Mouse (Mus musculus) stomach, embryonic 15.5 days (tissue): ENCODE results near the gene Ltb. TPM values are rescaled to one million over a fixed set of nuclear protein-coding genes. Genes with fewer than 3 reads are reported as not detected.

Experiments
- ATAC-seq: fragments of 200-750 bp; cut with Nextera tagmentation; 2 replicates; pipeline ENCODE4 v1.8.0; 2017; ENCODE audit warnings: low read depth, moderate number of reproducible peaks, moderate TSS enrichment; ENCODE audit not compliant: insufficient read depth, low FRiP score
- H3K27ac ChIP-seq: fragments of 300-500 bp; sonication (generic); 2 replicates; pipeline ENCODE4 v1.5.1; 2015; ENCODE audit warnings: mild to moderate bottlenecking, inconsistent platforms
- H3K27me3 ChIP-seq: fragments of 300-500 bp; sonication (generic); replicated peaks from 2 replicates; pipeline ENCODE4 v1.6.1; 2015; ENCODE audit warnings: inconsistent platforms
- H3K36me3 ChIP-seq: fragments of 300-500 bp; sonication (generic); 2 replicates; pipeline ENCODE4 v1.6.1; 2015; ENCODE audit warnings: inconsistent platforms
- H3K4me1 ChIP-seq: fragments of 300-500 bp; sonication (generic); 2 replicates; pipeline ENCODE4 v1.6.1; 2015; ENCODE audit warnings: inconsistent platforms
- H3K4me2 ChIP-seq: fragments of 300-500 bp; sonication (generic); 2 replicates; pipeline ENCODE4 v1.6.1; 2015; ENCODE audit warnings: mild to moderate bottlenecking, inconsistent platforms
- H3K4me3 ChIP-seq: fragments of 300-500 bp; sonication (generic); replicated peaks from 2 replicates; pipeline ENCODE4 v1.5.1; 2015; ENCODE audit warnings: inconsistent platforms
- H3K9ac ChIP-seq: fragments of 300-500 bp; sonication (generic); 2 replicates; pipeline ENCODE4 v1.6.1; 2015; ENCODE audit warnings: inconsistent platforms
- H3K9me3 ChIP-seq: fragments of 300-500 bp; sonication (generic); 2 replicates; pipeline ENCODE4 v1.6.1; 2016; ENCODE audit warnings: inconsistent platforms
- WGBS: fragments of 180-500 bp; shearing (Covaris S2); methylation state at CpG from one replicate; pipeline ENCODE4 v1.1.7; 2015; 5-methylcytosine and 5-hydroxymethylcytosine counted together
- polyA plus RNA-seq: library from polyadenylated mRNA; unstranded; fragments of >200 nt; fragmentation: Nextera tagmentation; extraction: Ambion mirVana; gene quantifications from 2 replicates; pipeline ENCODE4 v1.2.1, GENCODE M21; 2015

Ltb gene
- polyA plus RNA-seq, 1 experiment from 2014 or later: 5.5 TPM

- H3K9me3 ChIP-seq: no peaks in the 10 kb centered on the region
- 0 out of 2 replicates have a peak, but pooled peaks have one; percentile 20 for ATAC-seq
- H3K9ac ChIP-seq: peak overlapping the region; percentile 12; the same call in 1 of the 2 replicates
- H3K27me3 ChIP-seq: no peaks in the 10 kb centered on the region
- peaks cover 9% of the 10 kb centered on the region for H3K4me1 ChIP-seq
- H3K4me2 ChIP-seq: peak overlapping the region; percentile 58
- peak overlapping the region; percentile 73 for H3K27ac ChIP-seq
- H3K4me3 ChIP-seq: peak overlapping the region; percentile 48
- WGBS: 5% methylated on average over 18 of the region's 18 CpGs
- H3K36me3 ChIP-seq: no peaks in the 10 kb centered on the region
Observed at GRCm38 (mm10) chr17:35185639-35186611, 8.3 kb upstream of the Ltb start.

GRCm38 (mm10) chr17:35186681-35187080, 7.6 kb upstream of the Ltb start:
- WGBS: 0% methylated on average over 4 of the region's 4 CpGs
- no peak overlapping the region for H3K9ac ChIP-seq
- no peaks in the 10 kb centered on the region for H3K36me3 ChIP-seq
- no peaks in the 10 kb centered on the region for H3K9me3 ChIP-seq
- H3K4me3 ChIP-seq: peak overlapping the region; percentile 48
- H3K27me3 ChIP-seq: no peaks in the 10 kb centered on the region
- H3K27ac ChIP-seq: peak overlapping the region; percentile 73
- peaks cover 9% of the 10 kb centered on the region for H3K4me1 ChIP-seq
- peak overlapping the region; percentile 58 for H3K4me2 ChIP-seq
- peak; percentile 20; the same call in 1 of the 2 replicates for ATAC-seq

GRCm38 (mm10) chr17:35187345-35187744, 6.9 kb upstream of the Ltb start:
- 61% methylated on average over 4 of the region's 4 CpGs for WGBS
- Histone ChIP-seq H3K4me1 (peaks cover 9% of the 10 kb centered on the region), H3K4me3 (no peak overlapping the region), H3K9me3 (no peaks in the 10 kb centered on the region), H3K27ac (no peak overlapping the region), H3K27me3 (no peaks in the 10 kb centered on the region), H3K36me3 (no peaks in the 10 kb centered on the region), H3K4me2 (no peak overlapping the region; the same call in 1 of the 2 replicates), H3K9ac (no peak overlapping the region)
- no peak for ATAC-seq

- H3K9me3 ChIP-seq: no peaks in the 10 kb centered on the region
- ATAC-seq: no peak
- H3K27ac ChIP-seq: peak within 1 kb of the TSS; percentile 31; the same call in 1 of the 2 replicates
- H3K36me3 ChIP-seq: no peaks in the 10 kb centered on the region
- WGBS: 58% methylated on average over 7 of the region's 7 CpGs
- no peak within 1 kb of the TSS for H3K4me3 ChIP-seq
- no peak within 1 kb of the TSS for H3K9ac ChIP-seq
- no peak within 1 kb of the TSS; the same call in 1 of the 2 replicates for H3K4me2 ChIP-seq
- H3K4me1 ChIP-seq: peaks cover 9% of the 10 kb centered on the region
- no peaks in the 10 kb centered on the region for H3K27me3 ChIP-seq
Observed at GRCm38 (mm10) chr17:35187959-35188610, 6.2 kb upstream of the Ltb start, which contains the start of gene Lst1. Gene Lst1 (minus strand): TSS chr17:35188439.

DNA sequence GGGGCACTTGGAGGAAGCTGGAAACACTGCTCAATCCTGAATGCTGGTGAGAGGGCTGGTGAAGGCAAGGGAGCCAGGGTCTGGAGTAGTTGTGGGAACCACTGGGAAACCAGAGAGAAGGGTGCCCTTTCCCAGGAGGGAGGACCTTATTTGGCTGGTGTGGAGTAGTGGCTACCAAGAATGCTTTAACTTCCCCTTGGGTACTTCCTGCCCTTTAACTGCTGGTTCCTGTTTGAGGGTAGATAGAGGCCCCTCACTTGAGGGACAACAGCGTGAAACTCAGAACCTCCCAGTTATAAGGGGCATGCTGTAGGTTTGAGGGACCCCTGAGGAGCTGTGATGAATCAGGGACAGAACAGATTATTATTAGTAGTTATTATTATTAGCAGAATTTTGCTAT, 5.1 kb upstream of the Ltb start:
- peaks cover 9% of the 10 kb centered on the region for H3K4me1 ChIP-seq
- H3K27ac ChIP-seq: no peak overlapping the region
- WGBS: 54% methylated on average over 1 of the region's 1 CpGs
- no peaks in the 10 kb centered on the region for H3K27me3 ChIP-seq
- H3K36me3 ChIP-seq: no peaks in the 10 kb centered on the region
- H3K9ac ChIP-seq: no peak overlapping the region
- H3K9me3 ChIP-seq: no peaks in the 10 kb centered on the region
- no peak overlapping the region for H3K4me2 ChIP-seq
- H3K4me3 ChIP-seq: no peak overlapping the region
- no peak for ATAC-seq

- Histone ChIP-seq H3K4me1 (peaks cover 15% of the 10 kb centered on the region), H3K9ac (no peak overlapping the region), H3K27ac (no peak overlapping the region), H3K27me3 (peaks cover 3% of the 10 kb centered on the region), H3K36me3 (no peaks in the 10 kb centered on the region), H3K4me3 (no peak overlapping the region), H3K9me3 (no peaks in the 10 kb centered on the region), H3K4me2 (no peak overlapping the region)
- no peak for ATAC-seq
- WGBS: 69% methylated on average over 4 of the region's 4 CpGs
Observed at GRCm38 (mm10) chr17:35190096-35190495, 4.1 kb upstream of the Ltb start.

DNA sequence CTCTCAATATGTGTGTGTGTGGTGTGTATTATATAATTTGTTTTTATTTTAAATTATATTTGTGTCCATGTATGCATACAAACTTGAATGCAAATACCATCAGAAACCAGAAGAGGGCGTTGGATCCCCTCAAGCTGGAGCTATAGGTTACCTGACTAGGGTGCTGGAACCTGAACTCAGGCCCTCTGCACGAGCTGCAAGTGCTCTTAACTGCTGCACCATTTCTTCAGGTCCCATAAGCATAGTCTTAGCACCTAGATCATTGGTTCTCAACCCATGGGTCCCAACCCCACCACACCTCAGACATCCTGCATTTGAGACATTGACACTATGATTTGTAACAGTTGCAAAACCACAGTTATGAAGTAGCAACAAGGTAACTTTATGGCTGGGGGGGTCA, 2.5 kb upstream of the Ltb start:
- H3K36me3 ChIP-seq: no peaks in the 10 kb centered on the region
- no peak for ATAC-seq
- H3K9me3 ChIP-seq: no peaks in the 10 kb centered on the region

GRCm38 (mm10) chr17:35192924-35193323, 1.3 kb upstream of the Ltb start:
- Histone ChIP-seq H3K4me1 (peaks cover 15% of the 10 kb centered on the region; the same call in 1 of the 2 replicates), H3K27ac (no peak overlapping the region; the same call in 1 of the 2 replicates), H3K9ac (no peak overlapping the region), H3K36me3 (no peaks in the 10 kb centered on the region), H3K9me3 (no peaks in the 10 kb centered on the region), H3K4me2 (no peak overlapping the region), H3K27me3 (peaks cover 11% of the 10 kb centered on the region), H3K4me3 (no peak overlapping the region)
- WGBS: 86% methylated on average over 5 of the region's 5 CpGs
- no peak for ATAC-seq

More for the DNA sequence above, 2.5 kb upstream of the Ltb start:
- H3K4me1 ChIP-seq: peaks cover 16% of the 10 kb centered on the region
- no peak overlapping the region for H3K27ac ChIP-seq
- H3K27me3 ChIP-seq: peaks cover 11% of the 10 kb centered on the region
- no peak overlapping the region for H3K4me3 ChIP-seq
- H3K4me2 ChIP-seq: no peak overlapping the region
- 61% methylated on average over 2 of the region's 2 CpGs for WGBS
- no peak overlapping the region for H3K9ac ChIP-seq

- Histone ChIP-seq H3K9me3 (no peaks in the 10 kb centered on the region), H3K36me3 (no peaks in the 10 kb centered on the region), H3K4me1 (peaks cover 15% of the 10 kb centered on the region; the same call in 1 of the 2 replicates), H3K9ac (no peak overlapping the region), H3K27ac (no peak overlapping the region), H3K4me2 (peak overlapping the region; percentile 93), H3K27me3 (peaks cover 15% of the 10 kb centered on the region), H3K4me3 (peak overlapping the region; percentile 47)
- WGBS: 38% methylated on average over 19 of the region's 19 CpGs
- no peak for ATAC-seq
Observed at GRCm38 (mm10) chr17:35194844-35195630, 798 bp downstream of the Ltb start.

DNA sequence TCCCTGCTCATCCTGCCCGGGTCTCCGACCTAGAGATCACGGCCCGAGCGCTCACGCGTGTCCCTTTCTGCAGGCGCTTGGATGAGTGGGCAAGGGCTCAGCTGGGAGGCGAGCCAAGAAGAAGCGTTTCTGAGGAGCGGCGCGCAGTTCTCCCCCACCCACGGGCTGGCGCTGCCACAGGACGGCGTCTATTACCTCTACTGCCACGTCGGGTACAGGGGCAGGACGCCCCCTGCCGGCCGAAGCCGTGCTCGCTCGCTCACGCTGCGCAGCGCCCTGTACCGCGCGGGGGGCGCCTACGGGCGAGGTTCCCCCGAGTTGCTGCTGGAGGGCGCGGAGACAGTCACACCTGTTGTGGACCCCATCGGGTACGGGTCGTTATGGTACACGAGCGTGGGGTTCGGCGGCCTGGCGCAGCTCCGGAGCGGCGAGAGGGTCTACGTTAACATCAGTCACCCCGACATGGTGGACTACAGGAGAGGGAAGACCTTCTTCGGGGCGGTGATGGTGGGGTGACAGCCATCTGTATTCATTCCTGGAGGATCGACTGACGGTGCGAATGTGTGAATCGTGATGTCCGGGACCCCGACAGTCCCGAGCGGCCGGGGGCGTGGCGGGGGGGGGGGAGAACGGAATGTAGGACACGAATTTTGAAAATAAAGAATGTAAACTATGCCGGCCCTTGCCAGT, 1.5 kb downstream of the Ltb start:
- Histone ChIP-seq H3K4me1 (peaks cover 15% of the 10 kb centered on the region; the same call in 1 of the 2 replicates), H3K36me3 (no peaks in the 10 kb centered on the region), H3K4me2 (peak overlapping the region; percentile 93), H3K9me3 (no peaks in the 10 kb centered on the region), H3K9ac (peak overlapping the region; percentile 35), H3K27ac (no peak overlapping the region), H3K27me3 (peaks cover 15% of the 10 kb centered on the region), H3K4me3 (peak overlapping the region; percentile 47)
- peak; percentile 73 for ATAC-seq
- 2% methylated on average over 63 of the region's 66 CpGs for WGBS

DNA sequence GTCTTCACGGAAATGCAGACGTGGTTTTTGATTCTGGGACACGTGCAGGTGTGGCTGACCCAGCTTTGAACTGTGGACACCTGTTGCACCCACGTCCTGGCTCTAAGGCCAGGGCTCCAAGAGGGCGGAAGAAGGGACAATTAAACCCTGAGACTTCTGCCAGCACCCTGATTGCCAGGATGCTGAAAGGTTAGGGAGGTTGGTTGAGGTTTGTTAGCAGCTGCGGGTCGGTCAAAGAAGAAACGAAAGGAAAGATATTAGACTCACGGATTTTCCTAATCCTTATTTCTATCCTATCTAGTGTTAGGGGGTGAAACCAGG, 2.0 kb downstream of the Ltb start:
- Histone ChIP-seq H3K27ac (no peak overlapping the region), H3K36me3 (no peaks in the 10 kb centered on the region), H3K9ac (no peak overlapping the region), H3K9me3 (no peaks in the 10 kb centered on the region), H3K4me3 (peak overlapping the region; percentile 47), H3K4me2 (peak overlapping the region; percentile 93), H3K27me3 (peaks cover 16% of the 10 kb centered on the region), H3K4me1 (peaks cover 15% of the 10 kb centered on the region; the same call in 1 of the 2 replicates)
- WGBS: 31% methylated on average over 9 of the region's 9 CpGs
- ATAC-seq: no peak
